ENCODE assay signal across 18 mouse cellular contexts in genomic region chr3:103075871-103076270, GRCm38 (mm10). TPM values are rescaled to one million over a fixed set of nuclear protein-coding genes. Genes with fewer than 3 reads are reported as not detected.
DNase-seq lines count a peak whose midpoint lies in the region; TF ChIP-seq lines count a peak whose summit lies in the region.
"Had no signal": no experiment of that assay in that cellular context is flagged by ENCODE, and none has a peak within 500 bp of the region (broad histone marks: within the 10 kb centered on the region; RNA-seq: fewer than 3 reads in every experiment).

No protein-coding gene starts in this region.

- peak; percentile 60 for DNase-seq in gastrocnemius, adult 2 months
- DNase-seq in gastrocnemius, postnatal 36 days = no peak
- peak; percentile 3 for DNase-seq in right cerebral cortex, adult 18-20 months
- DNase-seq in right cerebral cortex, postnatal 14 days = no peak
- DNase-seq in cerebellum, adult 11-12 months = no peak
- DNase-seq: adrenal gland, adult 2 months; adrenal gland, postnatal 10 days; adrenal gland, postnatal 25 days; cerebellum, adult 11 months; cerebellum, adult 2 months; cerebellum, adult 9-10 months; cerebellum, postnatal 10 days; cerebellum, postnatal 25 days; forebrain, postnatal 0 days had no signal

- intact Hi-C loops in gastrocnemius, adult 2 months (cut with DNase I) = no loop called here
- intact Hi-C loops in gastrocnemius, postnatal 36 days (cut with DNase I) = no loop called here

- no peak for TF ChIP-seq CTCF in gastrocnemius, adult 2 months (IDR thresholded peaks at IDR 0.05)

- H3K27ac ChIP-seq in gastrocnemius, adult 2 months = peak overlapping the region; percentile 94
- H3K27ac ChIP-seq: embryonic facial prominence, embryonic 10.5 days; embryonic facial prominence, embryonic 12.5 days; forebrain, embryonic 13.5 days; forebrain, embryonic 15.5 days had no signal

- peak overlapping the region; percentile 78 for H3K4me3 ChIP-seq in gastrocnemius, adult 2 months
- H3K4me3 ChIP-seq: embryonic facial prominence, embryonic 10.5 days; embryonic facial prominence, embryonic 12.5 days; forebrain, embryonic 13.5 days; forebrain, embryonic 15.5 days had no signal

RNA-seq across cellular contexts. Expression of gene Ampd1, which starts 2.1 kb away (rescaled TPM):
- 1,000 to 10,000 TPM; 1,020 to 1,179 TPM for total RNA-seq in gastrocnemius, adult 2 months (2021)
- 1,000 to 10,000 TPM; 1,190 to 1,255 TPM for total RNA-seq in gastrocnemius, postnatal 36 days (2021)
- total RNA-seq: adrenal gland, adult 2 months; adrenal gland, postnatal 25 days; forebrain, postnatal 0 days had no signal

RNA-seq across cellular contexts. Expression of gene Nras, which starts 17.8 kb away (rescaled TPM):
- 10 to 100 TPM; 50.1 to 53.5 TPM for total RNA-seq in gastrocnemius, adult 2 months (2021)
- total RNA-seq in gastrocnemius, postnatal 36 days (2021) = 10 to 100 TPM; 42.0 to 49.4 TPM

RNA-seq across cellular contexts. Expression of gene Dennd2c, which starts 26.5 kb away (rescaled TPM):
- total RNA-seq in gastrocnemius, adult 2 months (2021) = 1 to 10 TPM; 2.3 to 2.5 TPM
- total RNA-seq in gastrocnemius, postnatal 36 days (2021) = 1 to 10 TPM; 2.0 to 2.5 TPM

RNA-seq across cellular contexts. Expression of gene Csde1, which starts 55.6 kb away (rescaled TPM):
- total RNA-seq in gastrocnemius, adult 2 months (2021) = 1,000 to 10,000 TPM in 1 of 2 experiments, 100 to 1,000 TPM in 1; 962 to 1,109 TPM
- 100 to 1,000 TPM; 843 to 962 TPM for total RNA-seq in gastrocnemius, postnatal 36 days (2021)

Comparison
In these comparisons a context has a peak if more than half of its experiments do, and no peak if none do; other contexts are left out.
1. DNase-seq: peak in gastrocnemius, adult 2 months (single experiment) and right cerebral cortex, adult 18-20 months (single experiment); none in gastrocnemius, postnatal 36 days (0 of 2), right cerebral cortex, postnatal 14 days (single experiment) and cerebellum, adult 11-12 months (single experiment).